Mouse (Mus musculus): ENCODE results near the gene Pbp2.

DNA sequence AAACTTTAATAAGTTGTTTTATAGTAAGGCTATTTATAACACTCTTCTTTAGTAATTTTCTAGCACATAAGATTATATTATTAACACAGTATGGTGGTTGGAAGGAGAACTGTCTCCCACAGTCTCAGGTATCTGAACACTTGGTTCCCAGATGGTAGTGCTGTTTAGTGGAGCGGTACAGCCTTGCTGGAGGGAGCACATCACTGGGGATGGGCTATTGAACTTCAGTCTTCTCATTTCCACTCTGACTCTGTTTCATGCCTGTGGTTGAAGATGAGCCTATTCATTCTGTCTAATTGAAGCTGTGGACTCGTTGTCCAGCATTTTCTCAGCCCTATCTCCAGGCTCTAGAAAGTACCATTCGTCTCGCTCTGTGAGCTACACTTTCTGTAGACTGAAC, 44.7 kb upstream of the Pbp2 start:
- no peak for TF ChIP-seq CTCF (IDR thresholded peaks at IDR 0.05; ENCODE audit: control insufficient read depth, insufficient read depth, low read length)
- TF ChIP-seq POLR2A (IDR thresholded peaks at IDR 0.05; ENCODE audit: borderline replicate concordance, control insufficient read depth, low read depth, low read length): no peak
